Mouse (Mus musculus) stomach, embryonic 15.5 days (tissue): Measurements from ENCODE around the gene Pde7b. TPM values are rescaled to one million over a fixed set of nuclear protein-coding genes. Genes with fewer than 3 reads are reported as not detected.

Experiments
- ATAC-seq: fragments of 200-750 bp; cut with Nextera tagmentation; 2 replicates; pipeline ENCODE4 v1.8.0; 2017; ENCODE audit warnings: low read depth, moderate number of reproducible peaks, moderate TSS enrichment; ENCODE audit not compliant: insufficient read depth, low FRiP score
- H3K27ac ChIP-seq: fragments of 300-500 bp; sonication (generic); 2 replicates; pipeline ENCODE4 v1.5.1; 2015; ENCODE audit warnings: mild to moderate bottlenecking, inconsistent platforms
- H3K27me3 ChIP-seq: fragments of 300-500 bp; sonication (generic); replicated peaks from 2 replicates; pipeline ENCODE4 v1.6.1; 2015; ENCODE audit warnings: inconsistent platforms
- H3K36me3 ChIP-seq: fragments of 300-500 bp; sonication (generic); 2 replicates; pipeline ENCODE4 v1.6.1; 2015; ENCODE audit warnings: inconsistent platforms
- H3K4me1 ChIP-seq: fragments of 300-500 bp; sonication (generic); 2 replicates; pipeline ENCODE4 v1.6.1; 2015; ENCODE audit warnings: inconsistent platforms
- H3K4me2 ChIP-seq: fragments of 300-500 bp; sonication (generic); 2 replicates; pipeline ENCODE4 v1.6.1; 2015; ENCODE audit warnings: mild to moderate bottlenecking, inconsistent platforms
- H3K4me3 ChIP-seq: fragments of 300-500 bp; sonication (generic); replicated peaks from 2 replicates; pipeline ENCODE4 v1.5.1; 2015; ENCODE audit warnings: inconsistent platforms
- H3K9ac ChIP-seq: fragments of 300-500 bp; sonication (generic); 2 replicates; pipeline ENCODE4 v1.6.1; 2015; ENCODE audit warnings: inconsistent platforms
- H3K9me3 ChIP-seq: fragments of 300-500 bp; sonication (generic); 2 replicates; pipeline ENCODE4 v1.6.1; 2016; ENCODE audit warnings: inconsistent platforms
- WGBS: fragments of 180-500 bp; shearing (Covaris S2); methylation state at CpG from one replicate; pipeline ENCODE4 v1.1.7; 2015; 5-methylcytosine and 5-hydroxymethylcytosine counted together
- polyA plus RNA-seq: library from polyadenylated mRNA; unstranded; fragments of >200 nt; fragmentation: Nextera tagmentation; extraction: Ambion mirVana; gene quantifications from 2 replicates; pipeline ENCODE4 v1.2.1, GENCODE M21; 2015

The Pde7b gene
- polyA plus RNA-seq, 1 experiment from 2014 or later, result 3.9 TPM

- H3K27me3 ChIP-seq, result no peaks in the 10 kb centered on the region
- no peak overlapping the region for H3K9ac ChIP-seq
- H3K4me2 ChIP-seq, result no peak overlapping the region
- no peak overlapping the region for H3K27ac ChIP-seq
- no peaks in the 10 kb centered on the region for H3K4me1 ChIP-seq
- H3K4me3 ChIP-seq, result no peak overlapping the region
- 80% methylated on average over 3 of the region's 3 CpGs for WGBS
- no peaks in the 10 kb centered on the region for H3K9me3 ChIP-seq
- no peak for ATAC-seq
- H3K36me3 ChIP-seq, result no peaks in the 10 kb centered on the region
Observed at GRCm38 (mm10) chr10:20739801-20740200, 14.9 kb upstream of the Pde7b start.

DNA sequence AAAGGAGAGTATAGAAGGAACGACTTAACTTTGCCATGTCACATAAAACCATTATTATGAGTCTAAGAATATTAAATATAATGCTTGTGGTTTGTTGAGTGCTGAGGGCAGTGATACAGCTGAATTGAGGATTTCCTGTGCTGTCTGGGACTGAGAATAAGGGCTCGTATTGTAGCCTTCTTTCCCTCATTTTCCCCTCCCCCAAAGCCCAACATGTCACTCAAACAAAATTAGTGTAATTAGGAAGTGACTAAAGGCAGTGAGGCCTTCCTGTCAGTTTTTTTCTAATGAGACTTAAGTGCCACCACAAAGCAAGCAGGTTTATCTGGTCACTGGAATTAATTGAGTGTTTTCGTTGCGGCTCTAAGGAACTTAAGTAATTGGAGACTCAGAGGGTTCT lies 12.3 kb upstream of the Pde7b start:
- Histone ChIP-seq H3K4me2 (no peak overlapping the region), H3K4me1 (no peaks in the 10 kb centered on the region), H3K9ac (no peak overlapping the region), H3K27me3 (no peaks in the 10 kb centered on the region), H3K4me3 (no peak overlapping the region), H3K9me3 (no peaks in the 10 kb centered on the region), H3K36me3 (no peaks in the 10 kb centered on the region), H3K27ac (no peak overlapping the region)
- 46% methylated on average over 4 of the region's 4 CpGs for WGBS
- ATAC-seq, result no peak

GRCm38 (mm10) chr10:20735775-20736449 lies 11.0 kb upstream of the Pde7b start:
- Histone ChIP-seq H3K4me1 (no peaks in the 10 kb centered on the region), H3K27me3 (no peaks in the 10 kb centered on the region), H3K9me3 (no peaks in the 10 kb centered on the region), H3K27ac (no peak overlapping the region), H3K9ac (no peak overlapping the region), H3K36me3 (no peaks in the 10 kb centered on the region), H3K4me2 (no peak overlapping the region), H3K4me3 (no peak overlapping the region)
- WGBS, result 67% methylated on average over 3 of the region's 3 CpGs
- 0 out of 2 replicates have a peak, but pooled peaks have one; percentile 58 for ATAC-seq

DNA sequence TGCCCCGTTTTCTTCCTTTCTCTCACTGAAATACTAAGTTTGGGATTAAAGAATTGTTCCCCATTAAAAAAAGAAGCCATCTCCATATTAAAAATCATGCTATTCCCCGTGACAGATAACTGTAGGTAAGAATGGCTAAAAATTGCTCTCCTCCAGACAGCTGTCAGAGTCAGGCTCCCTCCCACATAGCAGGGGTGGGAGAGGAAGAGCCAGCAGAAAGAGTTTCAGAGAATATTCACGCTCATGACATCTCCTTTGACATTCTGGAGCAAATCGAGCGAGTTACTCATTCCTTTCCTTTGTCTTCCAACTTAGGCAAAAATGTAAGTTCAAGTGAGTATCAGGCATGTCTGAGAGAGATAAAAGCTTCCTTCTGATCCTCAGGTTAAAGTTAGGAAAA lies 8.7 kb upstream of the Pde7b start:
- 69% methylated on average over 5 of the region's 5 CpGs for WGBS
- H3K9ac ChIP-seq, result no peak overlapping the region
- no peaks in the 10 kb centered on the region for H3K36me3 ChIP-seq
- H3K4me1 ChIP-seq, result no peaks in the 10 kb centered on the region
- no peaks in the 10 kb centered on the region for H3K27me3 ChIP-seq
- H3K9me3 ChIP-seq, result no peaks in the 10 kb centered on the region
- H3K4me3 ChIP-seq, result no peak overlapping the region
- H3K4me2 ChIP-seq, result no peak overlapping the region
- no peak for ATAC-seq
- H3K27ac ChIP-seq, result no peak overlapping the region

DNA sequence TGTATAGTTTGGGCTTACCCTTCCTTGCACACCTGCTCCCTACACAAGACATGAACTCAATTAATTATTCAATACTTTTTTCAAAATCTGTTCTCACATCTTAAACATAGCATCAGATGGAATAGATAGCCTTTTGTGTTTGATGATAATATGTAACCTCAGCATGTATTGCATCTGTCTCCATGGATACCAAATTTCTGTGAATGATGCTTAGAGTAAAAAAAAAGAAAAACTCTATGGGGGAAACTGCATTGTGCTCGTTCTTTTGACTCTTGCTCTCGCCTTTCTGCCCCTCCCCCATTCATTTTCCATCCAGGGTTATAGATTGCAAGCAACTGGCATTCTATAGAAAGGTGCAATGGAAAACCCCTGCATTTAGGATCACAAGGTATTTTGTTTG lies 7.3 kb upstream of the Pde7b start:
- no peak overlapping the region for H3K27ac ChIP-seq
- 54% methylated on average over 2 of the region's 2 CpGs for WGBS

GRCm38 (mm10) chr10:20730034-20730433 lies 5.2 kb upstream of the Pde7b start:
- Histone ChIP-seq H3K36me3 (no peaks in the 10 kb centered on the region), H3K27ac (no peak overlapping the region), H3K4me3 (no peak overlapping the region), H3K4me1 (0 out of 2 replicates have a peak, but pooled peaks cover 4% of the 10 kb centered on the region), H3K9me3 (no peaks in the 10 kb centered on the region), H3K27me3 (no peaks in the 10 kb centered on the region), H3K9ac (no peak overlapping the region), H3K4me2 (no peak overlapping the region)
- no peak for ATAC-seq
- 78% methylated on average over 1 of the region's 1 CpGs for WGBS

More for the DNA sequence above, 7.3 kb upstream of the Pde7b start:
- H3K4me2 ChIP-seq, result no peak overlapping the region
- H3K9me3 ChIP-seq, result no peaks in the 10 kb centered on the region
- no peaks in the 10 kb centered on the region for H3K27me3 ChIP-seq
- no peak for ATAC-seq
- H3K4me3 ChIP-seq, result no peak overlapping the region
- H3K36me3 ChIP-seq, result no peaks in the 10 kb centered on the region
- no peaks in the 10 kb centered on the region for H3K4me1 ChIP-seq
- no peak overlapping the region for H3K9ac ChIP-seq

GRCm38 (mm10) chr10:20725384-20725983 lies 606 bp upstream of the Pde7b start:
- no peaks in the 10 kb centered on the region for H3K36me3 ChIP-seq
- H3K27ac ChIP-seq, result no peak overlapping the region
- peaks cover 4% of the 10 kb centered on the region; the same call in 1 of the 2 replicates for H3K4me1 ChIP-seq
- H3K9ac ChIP-seq, result no peak overlapping the region
- WGBS, result 51% methylated on average over 8 of the region's 8 CpGs
- no peak overlapping the region for H3K4me3 ChIP-seq
- H3K27me3 ChIP-seq, result no peaks in the 10 kb centered on the region
- ATAC-seq, result no peak
- peak overlapping the region; percentile 54; the same call in 1 of the 2 replicates for H3K4me2 ChIP-seq
- H3K9me3 ChIP-seq, result no peaks in the 10 kb centered on the region

GRCm38 (mm10) chr10:20724451-20724850 lies 427 bp downstream of the Pde7b start:
- Histone ChIP-seq H3K4me1 (peaks cover 4% of the 10 kb centered on the region; the same call in 1 of the 2 replicates), H3K36me3 (no peaks in the 10 kb centered on the region), H3K27me3 (no peaks in the 10 kb centered on the region), H3K27ac (peak overlapping the region; percentile 33; the same call in 1 of the 2 replicates), H3K4me2 (peak overlapping the region; percentile 54), H3K9me3 (no peaks in the 10 kb centered on the region), H3K4me3 (peak overlapping the region; percentile 35), H3K9ac (0 out of 2 replicates have a peak overlapping the region, but pooled peaks have one; percentile 12)
- ATAC-seq, result no peak
- 22% methylated on average over 10 of the region's 10 CpGs for WGBS

GRCm38 (mm10) chr10:20723962-20724361 lies 916 bp downstream of the Pde7b start:
- Histone ChIP-seq H3K9ac (0 out of 2 replicates have a peak overlapping the region, but pooled peaks have one; percentile 12), H3K4me3 (peak overlapping the region; percentile 35), H3K36me3 (no peaks in the 10 kb centered on the region), H3K4me2 (peak overlapping the region; percentile 54), H3K4me1 (peaks cover 4% of the 10 kb centered on the region; the same call in 1 of the 2 replicates), H3K27ac (no peak overlapping the region), H3K27me3 (no peaks in the 10 kb centered on the region), H3K9me3 (no peaks in the 10 kb centered on the region)
- 21% methylated on average over 3 of the region's 3 CpGs for WGBS
- ATAC-seq, result no peak

DNA sequence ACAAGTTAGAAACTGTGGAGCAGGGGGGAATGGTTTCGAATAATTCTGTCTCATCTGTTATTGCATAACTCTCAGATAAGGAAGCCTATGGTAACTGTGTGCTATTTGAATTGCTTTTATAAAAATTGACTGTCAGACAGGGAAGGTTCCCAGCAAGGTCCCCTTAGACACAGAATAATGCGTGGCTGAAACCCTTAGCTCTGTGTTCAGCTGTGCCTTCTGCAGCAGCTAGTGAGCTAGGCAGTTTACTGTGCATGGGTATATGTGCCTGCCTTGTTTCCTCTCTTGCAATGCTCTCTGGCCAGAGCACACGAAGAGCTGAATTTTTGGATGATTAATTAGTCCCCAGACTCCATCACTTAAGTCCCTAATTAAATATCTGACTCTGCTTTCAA lies 1.4 kb downstream of the Pde7b start:
- H3K4me1 ChIP-seq, result peaks cover 4% of the 10 kb centered on the region; the same call in 1 of the 2 replicates
- peak overlapping the region; percentile 17 for H3K4me3 ChIP-seq
- H3K4me2 ChIP-seq, result peak overlapping the region; percentile 54
- H3K27ac ChIP-seq, result 0 out of 2 replicates have a peak overlapping the region, but pooled peaks have one; percentile 6
- 37% methylated on average over 3 of the region's 3 CpGs for WGBS
- H3K9ac ChIP-seq, result no peak overlapping the region
- no peaks in the 10 kb centered on the region for H3K27me3 ChIP-seq
- no peaks in the 10 kb centered on the region for H3K9me3 ChIP-seq
- H3K36me3 ChIP-seq, result no peaks in the 10 kb centered on the region
- ATAC-seq, result no peak

GRCm38 (mm10) chr10:20722651-20723520 lies 2.0 kb downstream of the Pde7b start:
- Histone ChIP-seq H3K36me3 (no peaks in the 10 kb centered on the region), H3K9ac (no peak overlapping the region), H3K4me1 (peaks cover 4% of the 10 kb centered on the region; the same call in 1 of the 2 replicates), H3K9me3 (no peaks in the 10 kb centered on the region), H3K4me2 (peak overlapping the region; percentile 54), H3K27me3 (no peaks in the 10 kb centered on the region), H3K27ac (no peak overlapping the region), H3K4me3 (peak overlapping the region; percentile 17)
- WGBS, result 41% methylated on average over 9 of the region's 9 CpGs
- no peak; the same call in 1 of the 2 replicates for ATAC-seq
